Mouse (Mus musculus) liver, postnatal 0 days (tissue): ENCODE data around the gene Degs2. TPM values are rescaled to one million over a fixed set of nuclear protein-coding genes. Genes with fewer than 3 reads are reported as not detected.

Experiments
- ATAC-seq: fragments of 200-750 bp; cut with Nextera tagmentation; 2 replicates; pipeline ENCODE4 v1.8.0; 2017; ENCODE audit warnings: mild to moderate bottlenecking, moderate library complexity
- DNase-seq: peaks from one replicate; pipeline ENCODE4 v3.0.0-alpha.2; 2016
- H3K27ac ChIP-seq: fragments of 300-500 bp; sonication (generic); 2 replicates; pipeline ENCODE4 v1.5.1; 2014; ENCODE audit warnings: antibody characterized with exemption, moderate library complexity, mild to moderate bottlenecking, low read depth
- H3K27me3 ChIP-seq: fragments of 300-500 bp; sonication (generic); 2 replicates; pipeline ENCODE4 v1.6.1; 2014; ENCODE audit warnings: low read length, control low read depth, mixed read lengths; ENCODE audit not compliant: insufficient read depth
- H3K36me3 ChIP-seq: fragments of 300-500 bp; sonication (generic); replicated peaks from 2 replicates; pipeline ENCODE4 v1.6.1; 2014; ENCODE audit warnings: mild to moderate bottlenecking, control low read depth, low read length, moderate library complexity, mixed read lengths; ENCODE audit not compliant: insufficient read depth
- H3K4me1 ChIP-seq: fragments of 300-500 bp; sonication (generic); 2 replicates; pipeline ENCODE4 v1.6.1; 2014; ENCODE audit warnings: antibody characterized with exemption, mild to moderate bottlenecking, control low read depth; ENCODE audit not compliant: insufficient read depth
- H3K4me2 ChIP-seq: fragments of 300-500 bp; sonication (generic); 2 replicates; pipeline ENCODE4 v1.6.1; 2014; ENCODE audit warnings: low read depth, mild to moderate bottlenecking, low read length, moderate library complexity, mixed read lengths
- H3K4me3 ChIP-seq: fragments of 300-500 bp; sonication (generic); 2 replicates; pipeline ENCODE4 v1.5.1; 2014; ENCODE audit warnings: low read depth, low read length
- H3K9ac ChIP-seq: fragments of 300-500 bp; sonication (generic); replicated peaks from 2 replicates; pipeline ENCODE4 v1.6.1; 2014; ENCODE audit warnings: mild to moderate bottlenecking, moderate library complexity
- H3K9me3 ChIP-seq: fragments of 300-500 bp; sonication (generic); 2 replicates; pipeline ENCODE4 v1.6.1; 2016; ENCODE audit warnings: mild to moderate bottlenecking, control low read depth, low read length, mixed read lengths
- CTCF ChIP-seq: sonication (generic); IDR thresholded peaks from 2 replicates; pipeline ENCODE4 v1.5.1; 2016; ENCODE audit warnings: antibody characterized with exemption, low read depth
- EP300 ChIP-seq: IDR thresholded peaks from 2 replicates; pipeline ENCODE4 v1.6.1; 2016; ENCODE audit warnings: antibody characterized with exemption, low read depth, mild to moderate bottlenecking
- WGBS: fragments of 180-500 bp; shearing (Covaris S2); extraction: QIAGEN DNeasy Blood & Tissue Kit; methylation state at CpG from one replicate; pipeline ENCODE4 v1.1.7; 2014; ENCODE audit not compliant: insufficient replicate concordance; 5-methylcytosine and 5-hydroxymethylcytosine counted together
- polyA plus RNA-seq: library from polyadenylated mRNA; unstranded; fragments of >200 nt; fragmentation: Nextera tagmentation; extraction: Ambion mirVana; gene quantifications from 2 replicates; pipeline ENCODE4 v1.2.1, GENCODE M21; 2015

Degs2 gene
- polyA plus RNA-seq, 1 experiment from 2014 or later, result 0.13 TPM

DNA sequence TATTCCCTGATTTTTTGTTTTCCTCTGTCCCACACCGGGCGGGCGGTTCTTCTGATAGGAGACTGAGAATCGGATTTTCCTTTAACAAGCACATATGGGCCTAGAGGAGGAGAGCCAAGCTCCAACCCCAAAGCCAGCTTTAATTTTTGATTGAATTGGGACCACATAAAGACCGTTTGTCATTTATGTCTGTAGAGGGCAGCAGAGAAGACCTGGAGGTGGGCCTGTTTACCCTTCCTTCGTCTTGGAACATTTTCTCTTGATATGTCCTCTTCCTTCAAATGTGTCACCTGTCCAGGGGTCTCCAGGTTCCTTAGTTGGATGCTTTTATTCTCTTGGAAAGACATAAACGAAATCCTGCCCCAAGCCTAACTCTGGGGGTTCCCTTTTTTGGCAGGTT lies 4.0 kb upstream of the Degs2 start:
- peaks cover 3% of the 10 kb centered on the region; the same call in 1 of the 2 replicates for H3K4me1 ChIP-seq
- 44% methylated on average over 7 of the region's 7 CpGs for WGBS
- ATAC-seq, result no peak
- H3K27me3 ChIP-seq, result peaks cover 20% of the 10 kb centered on the region
- no peaks in the 10 kb centered on the region for H3K36me3 ChIP-seq
- no peak for DNase-seq
- no peak overlapping the region for H3K4me3 ChIP-seq
- no peaks in the 10 kb centered on the region for H3K9me3 ChIP-seq
- no peak overlapping the region for H3K27ac ChIP-seq
- no peak overlapping the region for H3K4me2 ChIP-seq
- no peak overlapping the region for H3K9ac ChIP-seq
- TF ChIP-seq CTCF (peak; percentile 55), EP300 (no peak)

DNA sequence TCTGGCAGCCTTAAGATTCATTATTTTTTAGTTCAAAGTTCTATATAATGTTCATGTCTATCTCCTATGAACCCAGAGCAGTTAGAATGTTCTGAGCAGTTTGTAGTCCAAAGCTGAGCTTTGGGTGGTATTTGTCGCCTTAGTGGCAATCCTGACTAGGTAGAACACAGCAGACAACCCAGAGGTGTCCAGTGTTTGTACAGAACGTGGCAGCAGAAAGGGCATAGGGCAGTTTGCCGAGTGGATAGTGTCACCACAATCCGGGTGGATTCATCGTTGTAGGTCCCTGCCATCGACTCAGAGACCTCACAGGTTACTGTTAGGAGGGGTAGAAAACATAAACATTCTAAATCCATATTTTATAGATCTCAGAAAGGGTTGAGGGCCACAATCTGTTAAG lies 3.4 kb upstream of the Degs2 start:
- H3K4me1 ChIP-seq, result peaks cover 3% of the 10 kb centered on the region; the same call in 1 of the 2 replicates
- 61% methylated on average over 6 of the region's 6 CpGs for WGBS
- no peak overlapping the region for H3K9ac ChIP-seq
- H3K9me3 ChIP-seq, result no peaks in the 10 kb centered on the region
- no peak for ATAC-seq
- TF ChIP-seq CTCF (no peak), EP300 (no peak)
- H3K27ac ChIP-seq, result no peak overlapping the region
- H3K36me3 ChIP-seq, result no peaks in the 10 kb centered on the region
- no peak for DNase-seq
- no peak overlapping the region for H3K4me2 ChIP-seq
- H3K4me3 ChIP-seq, result no peak overlapping the region
- peaks cover 21% of the 10 kb centered on the region for H3K27me3 ChIP-seq

DNA sequence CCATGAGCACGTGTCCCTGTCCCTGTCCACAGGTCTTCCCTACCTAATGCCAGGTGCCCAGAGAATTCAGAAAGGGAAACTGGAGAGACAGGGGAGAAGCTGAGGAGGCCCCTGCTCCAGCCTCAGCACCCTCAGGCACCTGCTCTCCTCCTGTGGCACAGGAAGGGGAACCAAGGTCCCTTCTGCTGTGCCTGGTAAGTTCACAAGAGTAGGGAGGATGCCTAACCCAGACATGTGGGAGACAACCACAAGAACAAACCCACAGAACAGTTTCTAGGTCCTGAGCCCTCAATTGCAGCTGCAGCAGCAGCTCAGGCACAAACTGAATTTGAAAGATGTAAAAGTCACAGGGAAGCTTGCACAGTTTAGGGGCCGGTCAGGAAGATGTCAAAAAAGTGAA lies 894 bp downstream of the Degs2 start:
- no peak overlapping the region for H3K4me2 ChIP-seq
- no peak for ATAC-seq
- 31% methylated on average over 2 of the region's 2 CpGs for WGBS

DNA sequence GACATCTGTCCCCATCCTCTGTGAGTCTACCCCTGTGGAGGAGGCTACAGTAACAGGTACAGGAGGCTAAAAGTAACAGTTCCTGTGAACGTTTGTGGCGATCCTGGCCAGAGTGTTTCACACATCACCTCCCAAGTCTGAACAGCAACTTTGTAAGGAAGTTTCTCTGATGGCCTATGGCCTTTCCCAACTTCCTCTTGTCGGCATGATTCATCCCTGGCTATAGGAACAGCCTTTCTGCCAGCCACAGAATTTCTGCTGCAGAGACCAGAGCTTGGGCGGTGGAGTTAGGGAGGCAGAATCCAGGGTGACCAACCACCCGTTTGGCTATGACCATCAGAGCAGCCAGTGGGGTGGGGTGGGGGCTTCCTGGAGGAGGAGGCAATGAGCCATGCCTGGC lies 2.1 kb downstream of the Degs2 start:
- Histone ChIP-seq H3K27ac (no peak overlapping the region), H3K9ac (no peak overlapping the region), H3K4me3 (no peak overlapping the region), H3K4me2 (no peak overlapping the region; the same call in 1 of the 2 replicates), H3K36me3 (no peaks in the 10 kb centered on the region), H3K27me3 (peaks cover 21% of the 10 kb centered on the region), H3K9me3 (no peaks in the 10 kb centered on the region), H3K4me1 (peaks cover 5% of the 10 kb centered on the region; the same call in 1 of the 2 replicates)
- TF ChIP-seq CTCF (no peak), EP300 (no peak)
- 40% methylated on average over 5 of the region's 5 CpGs for WGBS
- ATAC-seq, result no peak
- DNase-seq, result no peak

More for the DNA sequence above, 894 bp downstream of the Degs2 start:
- peaks cover 5% of the 10 kb centered on the region; the same call in 1 of the 2 replicates for H3K4me1 ChIP-seq
- no peak overlapping the region for H3K9ac ChIP-seq
- H3K27me3 ChIP-seq, result peaks cover 21% of the 10 kb centered on the region
- TF ChIP-seq EP300 (no peak), CTCF (no peak)
- H3K4me3 ChIP-seq, result no peak overlapping the region
- no peak overlapping the region for H3K27ac ChIP-seq
- no peaks in the 10 kb centered on the region for H3K36me3 ChIP-seq
- DNase-seq, result no peak
- H3K9me3 ChIP-seq, result no peaks in the 10 kb centered on the region

DNA sequence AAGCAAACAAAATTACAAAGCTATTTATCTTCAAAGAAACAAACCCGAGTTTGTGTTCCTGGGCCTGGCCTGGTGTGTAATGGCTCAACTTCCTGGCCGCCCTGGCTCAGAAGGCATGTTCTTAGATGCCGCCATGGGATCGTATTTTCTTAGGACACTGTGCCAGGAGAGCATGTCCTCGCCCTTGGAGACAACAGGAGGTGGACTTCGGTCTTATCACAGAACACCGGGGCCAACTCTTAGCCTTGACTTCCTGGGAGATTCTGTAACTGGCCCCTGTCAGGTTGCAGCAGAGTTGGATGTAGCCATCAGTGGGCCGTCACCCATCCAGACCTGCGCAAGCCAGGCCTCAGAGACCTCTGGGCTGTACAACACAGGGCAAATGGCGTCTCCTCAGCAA lies 2.5 kb downstream of the Degs2 start:
- H3K27ac ChIP-seq, result no peak overlapping the region
- no peak overlapping the region for H3K4me3 ChIP-seq
- peaks cover 21% of the 10 kb centered on the region for H3K27me3 ChIP-seq
- WGBS, result 67% methylated on average over 10 of the region's 10 CpGs
- DNase-seq, result no peak
- H3K4me2 ChIP-seq, result no peak overlapping the region
- H3K4me1 ChIP-seq, result peaks cover 5% of the 10 kb centered on the region; the same call in 1 of the 2 replicates
- no peak overlapping the region for H3K9ac ChIP-seq
- no peaks in the 10 kb centered on the region for H3K9me3 ChIP-seq
- TF ChIP-seq CTCF (no peak), EP300 (no peak)
- no peaks in the 10 kb centered on the region for H3K36me3 ChIP-seq
- no peak for ATAC-seq

DNA sequence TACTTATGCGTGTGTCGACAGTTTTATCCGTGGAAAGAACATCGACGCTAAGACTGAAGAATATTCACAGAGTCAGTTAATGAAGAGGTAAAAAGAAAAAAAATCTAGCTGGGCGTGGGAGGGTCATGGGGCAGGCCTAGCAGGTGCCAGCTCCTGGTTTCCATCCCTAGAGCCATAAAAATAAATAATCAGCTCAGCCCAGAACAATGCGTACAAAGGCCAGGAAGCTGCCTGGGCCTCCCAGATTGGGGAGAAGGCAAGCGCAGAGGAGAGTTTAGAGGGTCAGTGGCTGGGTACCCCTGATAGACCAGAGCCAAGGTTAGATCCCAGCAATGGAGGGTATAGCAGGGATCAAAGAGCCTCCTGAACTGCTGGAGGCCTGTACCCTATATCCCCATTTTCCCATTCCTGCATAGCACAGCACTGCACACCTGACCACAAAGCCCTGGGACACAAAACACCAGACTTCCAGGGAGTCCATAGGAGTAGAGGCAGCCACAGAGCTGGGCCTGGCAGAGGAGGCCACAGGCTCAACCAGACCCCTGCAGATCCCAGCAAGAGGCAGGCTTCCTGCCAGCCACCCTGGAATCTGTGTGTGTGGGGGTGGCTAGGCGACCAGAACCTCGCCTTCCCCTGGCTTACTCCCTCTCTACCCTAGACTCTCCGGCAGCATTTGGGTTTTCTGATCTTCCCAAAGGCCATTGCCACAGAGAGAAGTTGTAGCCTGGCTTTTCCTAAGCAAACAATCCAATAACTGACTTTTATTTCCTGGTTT lies 3.2 kb downstream of the Degs2 start:
- no peak overlapping the region for H3K27ac ChIP-seq
- DNase-seq, result no peak
- H3K4me1 ChIP-seq, result peaks cover 5% of the 10 kb centered on the region; the same call in 1 of the 2 replicates
- no peak for ATAC-seq
- H3K9ac ChIP-seq, result no peak overlapping the region
- H3K4me2 ChIP-seq, result no peak overlapping the region
- 75% methylated on average over 11 of the region's 11 CpGs for WGBS
- no peak for TF ChIP-seq EP300
- no peak for TF ChIP-seq CTCF
- no peak overlapping the region for H3K4me3 ChIP-seq
- H3K36me3 ChIP-seq, result no peaks in the 10 kb centered on the region
- H3K9me3 ChIP-seq, result no peaks in the 10 kb centered on the region
- peaks cover 21% of the 10 kb centered on the region for H3K27me3 ChIP-seq
